Mouse (Mus musculus): Measurements from ENCODE around the gene Tbrg4. TPM values are rescaled to one million over a fixed set of nuclear protein-coding genes. Genes with fewer than 3 reads are reported as not detected.
A peak's percentile ranks its signal among the peaks of the same experiment; 100 is the strongest.

Tbrg4 gene
- polyA plus RNA-seq, 1 experiment = 86.0 TPM

DNA sequence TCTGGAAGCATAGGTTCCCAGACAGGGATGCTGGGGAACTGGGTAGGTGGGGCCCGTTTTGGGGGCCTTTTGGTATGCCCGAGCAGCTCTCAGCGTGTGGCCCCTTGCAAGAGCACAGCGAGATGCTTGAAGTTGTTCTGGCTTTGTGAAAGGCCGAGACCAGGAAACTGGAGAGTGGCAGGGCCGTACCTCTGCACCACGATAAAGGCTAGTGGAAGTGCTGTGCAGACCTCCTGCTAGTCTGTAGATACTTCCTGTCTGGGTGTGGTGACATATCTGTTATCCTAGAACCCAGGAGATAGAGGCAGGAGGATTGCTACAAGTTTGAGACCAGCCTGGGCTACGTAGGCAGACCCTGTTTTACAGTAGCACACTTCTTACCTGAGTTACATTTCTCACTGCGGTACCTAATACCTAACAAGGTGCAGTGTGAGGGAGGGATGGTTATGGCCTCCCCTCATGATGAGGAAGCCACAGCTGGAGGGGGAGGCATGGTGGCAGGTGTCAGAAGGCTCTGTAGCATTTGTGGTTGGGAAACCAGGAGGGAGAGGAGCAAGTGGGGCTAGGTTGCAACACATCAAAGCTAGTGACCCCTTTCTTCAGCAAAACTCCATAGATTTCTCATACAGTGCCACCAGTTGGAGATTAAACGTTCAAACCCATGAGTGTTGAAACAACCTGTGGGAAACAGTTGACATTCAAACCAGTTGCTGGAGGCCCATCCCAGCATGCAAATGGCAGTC lies 34.8 kb downstream of the Tbrg4 start:
- DNase-seq (ENCODE audit: low read depth) = no peak
- no peak for TF ChIP-seq CTCF (IDR thresholded peaks at IDR 0.05; ENCODE audit: borderline replicate concordance, extremely low read depth, insufficient read depth, insufficient read length)
- no peak for TF ChIP-seq POLR2A (IDR thresholded peaks at IDR 0.05; ENCODE audit: borderline replicate concordance, extremely low read depth, insufficient read depth, insufficient read length, poor library complexity, severe bottlenecking)

DNA sequence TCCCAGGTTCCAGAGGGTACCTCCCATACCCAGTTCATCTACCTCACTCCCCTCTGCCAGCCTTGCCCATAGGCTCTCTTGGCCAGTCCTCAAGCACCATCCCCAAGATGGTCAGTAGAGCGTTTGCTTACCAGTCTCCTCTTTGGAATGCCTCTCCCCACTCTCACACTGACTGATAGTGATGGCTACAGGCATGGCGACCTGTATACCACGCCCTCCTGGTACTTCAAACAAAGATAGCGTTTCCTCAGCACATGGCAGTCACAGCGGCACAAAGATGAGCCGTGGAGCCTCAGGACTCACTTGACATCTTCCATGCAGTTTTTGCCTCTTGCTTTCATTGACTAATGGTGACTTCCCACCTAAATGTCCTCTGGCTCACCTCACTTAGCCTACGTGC lies 36.0 kb downstream of the Tbrg4 start:
- DNase-seq (ENCODE audit: low read depth) = no peak
- TF ChIP-seq CTCF (IDR thresholded peaks at IDR 0.05; ENCODE audit: borderline replicate concordance, extremely low read depth, insufficient read depth, insufficient read length) (no peak), POLR2A (IDR thresholded peaks at IDR 0.05; ENCODE audit: borderline replicate concordance, extremely low read depth, insufficient read depth, insufficient read length, poor library complexity, severe bottlenecking) (no peak)

DNA sequence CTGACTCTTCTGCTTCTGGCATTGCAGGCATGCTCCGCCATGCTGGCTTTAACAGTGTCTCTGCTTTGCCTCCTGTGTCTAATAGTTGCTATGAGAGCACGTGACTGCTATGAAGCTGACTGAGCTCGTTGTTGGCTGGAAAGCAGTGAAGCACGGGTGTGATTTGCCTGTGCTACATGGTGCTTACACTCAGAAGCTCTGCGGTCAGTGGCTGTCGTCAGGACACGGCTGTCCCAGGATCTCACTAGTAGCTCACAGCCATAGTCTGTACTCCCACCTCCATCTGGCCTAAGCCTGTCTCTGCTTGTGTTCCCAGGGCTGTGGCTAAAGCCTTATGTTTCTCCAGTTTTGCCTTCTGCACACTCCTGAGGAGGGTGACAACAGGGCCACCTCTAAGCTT lies 37.6 kb downstream of the Tbrg4 start:
- DNase-seq (ENCODE audit: low read depth) = no peak
- no peak for TF ChIP-seq POLR2A (IDR thresholded peaks at IDR 0.05; ENCODE audit: borderline replicate concordance, extremely low read depth, insufficient read depth, insufficient read length, poor library complexity, severe bottlenecking)
- no peak for TF ChIP-seq CTCF (IDR thresholded peaks at IDR 0.05; ENCODE audit: borderline replicate concordance, extremely low read depth, insufficient read depth, insufficient read length)

DNA sequence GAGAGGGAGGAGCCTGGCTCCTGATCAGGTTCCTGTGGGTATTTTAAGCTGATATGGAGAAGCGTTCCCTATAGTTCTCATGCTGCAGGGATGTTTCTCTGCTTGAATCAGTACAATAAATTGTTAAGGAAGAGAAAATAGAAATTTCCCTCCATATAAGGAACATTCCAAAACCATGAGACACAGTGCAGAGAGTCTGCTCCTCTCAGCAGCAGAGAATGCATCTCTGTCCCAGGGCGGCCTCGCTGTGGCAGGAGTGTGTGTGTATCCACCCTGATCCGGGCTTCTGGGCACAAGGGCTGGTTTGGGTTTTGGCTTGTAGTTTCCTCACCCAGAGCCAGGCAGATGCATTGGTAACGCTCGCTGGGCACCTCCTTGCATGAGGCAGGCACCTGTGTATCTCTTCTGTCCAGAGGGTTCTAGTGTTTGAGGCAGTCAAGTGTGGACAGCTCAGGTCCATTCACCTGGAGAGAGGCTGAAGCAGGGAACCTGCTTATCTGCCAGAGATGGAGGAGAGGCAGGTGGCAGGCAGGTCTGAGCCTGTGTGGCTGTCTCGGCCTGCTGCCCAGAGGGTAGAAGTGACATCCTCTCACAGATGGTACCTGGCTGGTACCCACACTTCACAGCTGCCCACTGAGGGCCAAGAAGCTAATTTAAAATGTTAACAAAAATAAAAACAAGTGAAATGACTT lies 38.5 kb downstream of the Tbrg4 start:
- TF ChIP-seq CTCF (IDR thresholded peaks at IDR 0.05; ENCODE audit: borderline replicate concordance, extremely low read depth, insufficient read depth, insufficient read length) (no peak), POLR2A (IDR thresholded peaks at IDR 0.05; ENCODE audit: borderline replicate concordance, extremely low read depth, insufficient read depth, insufficient read length, poor library complexity, severe bottlenecking) (no peak)
- no peak for DNase-seq (ENCODE audit: low read depth)

DNA sequence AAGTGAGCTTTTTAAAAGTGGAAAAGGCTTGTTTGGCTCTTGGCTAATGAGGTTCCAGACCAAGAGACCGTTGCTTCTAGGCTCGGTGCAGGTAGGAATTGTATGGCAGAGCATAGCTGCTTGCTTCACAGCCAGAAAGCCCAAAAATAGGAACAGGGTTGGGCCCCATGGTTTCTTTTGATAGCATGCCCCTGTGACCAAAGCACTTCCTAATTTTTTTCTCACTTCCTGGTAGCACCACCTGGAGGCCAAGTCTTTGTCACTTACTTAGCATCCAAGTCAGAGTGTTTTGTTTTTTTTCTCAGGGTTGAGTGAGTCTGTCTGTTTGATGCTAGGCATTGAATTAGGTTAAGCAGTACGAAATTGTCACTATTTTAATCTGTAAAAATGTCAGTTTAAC lies 39.2 kb downstream of the Tbrg4 start:
- DNase-seq (ENCODE audit: low read depth) = no peak
- TF ChIP-seq CTCF (IDR thresholded peaks at IDR 0.05; ENCODE audit: borderline replicate concordance, extremely low read depth, insufficient read depth, insufficient read length) = no peak
- no peak for TF ChIP-seq POLR2A (IDR thresholded peaks at IDR 0.05; ENCODE audit: borderline replicate concordance, extremely low read depth, insufficient read depth, insufficient read length, poor library complexity, severe bottlenecking)

DNA sequence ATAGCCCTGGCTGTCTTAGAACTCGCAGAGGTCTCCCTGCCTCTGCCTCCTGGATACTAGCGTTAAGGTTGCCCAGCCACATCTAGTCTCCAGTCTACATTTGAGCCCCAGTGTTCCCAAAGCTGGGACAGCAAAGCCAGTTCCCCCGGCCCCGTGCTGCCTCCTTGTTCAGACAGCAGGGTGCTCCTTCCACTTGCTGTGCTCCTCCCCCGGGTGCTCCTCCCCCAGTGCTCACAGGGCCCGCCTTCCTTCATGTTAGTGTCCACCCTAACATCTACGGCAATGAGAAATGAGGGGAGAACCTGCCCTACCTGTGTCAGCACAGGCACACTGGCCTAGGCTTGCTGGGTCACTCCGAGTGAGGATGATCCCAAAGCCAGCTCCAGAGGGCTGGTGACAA lies 40.1 kb downstream of the Tbrg4 start:
- TF ChIP-seq CTCF (IDR thresholded peaks at IDR 0.05; ENCODE audit: borderline replicate concordance, extremely low read depth, insufficient read depth, insufficient read length) (no peak), POLR2A (IDR thresholded peaks at IDR 0.05; ENCODE audit: borderline replicate concordance, extremely low read depth, insufficient read depth, insufficient read length, poor library complexity, severe bottlenecking) (no peak)
- no peak for DNase-seq (ENCODE audit: low read depth)

DNA sequence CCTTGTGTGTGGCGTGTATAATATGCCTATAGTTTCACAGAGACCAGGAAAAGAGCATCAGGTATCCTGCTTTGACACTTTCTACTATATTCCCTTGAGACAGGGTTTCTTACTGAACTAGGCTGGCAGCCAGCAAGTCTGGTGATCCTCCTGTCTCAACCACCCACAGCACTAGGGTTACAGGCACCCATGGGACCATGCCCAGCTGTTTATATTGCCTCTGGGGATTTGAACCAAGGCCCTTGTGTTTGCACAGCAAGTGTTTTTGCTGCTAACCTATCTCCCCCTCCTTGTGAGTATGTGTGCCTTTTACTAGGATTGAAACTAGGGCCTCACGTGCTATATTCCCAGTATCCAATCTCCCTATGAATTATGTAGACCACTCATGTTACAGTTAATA lies 44.3 kb downstream of the Tbrg4 start:
- no peak for DNase-seq (ENCODE audit: low read depth)
- TF ChIP-seq CTCF (IDR thresholded peaks at IDR 0.05; ENCODE audit: borderline replicate concordance, extremely low read depth, insufficient read depth, insufficient read length) = no peak
- TF ChIP-seq POLR2A (IDR thresholded peaks at IDR 0.05; ENCODE audit: borderline replicate concordance, extremely low read depth, insufficient read depth, insufficient read length, poor library complexity, severe bottlenecking) = no peak

DNA sequence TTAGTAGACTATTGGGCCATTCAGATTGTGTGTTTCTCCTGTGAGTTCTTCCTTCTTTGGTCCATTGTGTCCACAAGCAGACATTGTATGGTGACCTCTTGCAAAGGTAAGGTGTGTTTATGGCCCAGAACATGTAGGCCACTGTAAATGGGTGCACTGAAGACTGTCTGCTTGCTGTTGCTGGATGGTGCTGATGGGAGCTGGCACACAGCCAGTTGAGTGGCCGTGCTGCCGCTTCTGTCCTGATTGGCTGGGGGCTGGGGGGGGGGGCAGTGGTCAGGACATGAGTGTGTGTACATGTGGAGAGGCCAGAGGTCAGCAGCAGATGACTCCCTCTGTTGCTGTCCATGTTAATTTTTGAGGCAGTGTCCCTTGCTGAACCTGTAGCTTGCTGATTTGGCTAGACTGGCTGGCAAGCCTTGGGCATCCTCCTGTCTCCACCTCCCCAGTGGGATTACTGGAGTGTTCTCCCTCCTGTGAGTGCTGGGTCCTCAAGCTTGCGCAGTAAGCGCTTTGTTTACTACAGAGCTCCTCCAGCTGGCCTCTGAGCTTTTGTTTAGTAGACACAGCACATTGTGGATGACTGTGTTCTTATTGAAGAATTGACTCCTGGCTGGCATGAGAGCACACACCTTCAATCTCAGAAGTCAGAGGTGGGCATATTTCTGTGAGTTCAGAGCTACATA lies 45.7 kb downstream of the Tbrg4 start:
- TF ChIP-seq POLR2A (IDR thresholded peaks at IDR 0.05; ENCODE audit: borderline replicate concordance, extremely low read depth, insufficient read depth, insufficient read length, poor library complexity, severe bottlenecking) = no peak
- TF ChIP-seq CTCF (IDR thresholded peaks at IDR 0.05; ENCODE audit: borderline replicate concordance, extremely low read depth, insufficient read depth, insufficient read length) = no peak
- peak; percentile 51 for DNase-seq (ENCODE audit: low read depth)

DNA sequence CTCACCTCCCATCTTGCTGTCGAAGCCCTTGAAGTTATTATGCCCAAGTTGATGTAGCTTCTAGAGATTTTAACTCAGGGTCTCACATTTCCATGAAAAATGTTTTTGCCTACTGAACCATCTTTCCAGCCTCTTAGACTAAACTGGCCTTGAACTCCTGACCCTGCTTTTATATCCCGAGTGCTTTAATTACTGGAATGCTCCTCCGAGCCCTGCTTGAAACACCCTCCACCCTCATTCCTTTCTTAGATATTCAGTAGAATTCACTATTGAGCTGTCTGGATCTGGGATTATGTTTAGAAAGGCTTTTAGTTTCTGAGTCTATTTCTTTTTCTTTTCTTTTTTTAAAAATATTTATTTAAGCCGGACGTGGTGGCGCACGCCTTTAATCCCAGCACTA lies 46.5 kb downstream of the Tbrg4 start:
- DNase-seq (ENCODE audit: low read depth) = no peak
- TF ChIP-seq CTCF (IDR thresholded peaks at IDR 0.05; ENCODE audit: borderline replicate concordance, extremely low read depth, insufficient read depth, insufficient read length) (no peak), POLR2A (IDR thresholded peaks at IDR 0.05; ENCODE audit: borderline replicate concordance, extremely low read depth, insufficient read depth, insufficient read length, poor library complexity, severe bottlenecking) (no peak)

DNA sequence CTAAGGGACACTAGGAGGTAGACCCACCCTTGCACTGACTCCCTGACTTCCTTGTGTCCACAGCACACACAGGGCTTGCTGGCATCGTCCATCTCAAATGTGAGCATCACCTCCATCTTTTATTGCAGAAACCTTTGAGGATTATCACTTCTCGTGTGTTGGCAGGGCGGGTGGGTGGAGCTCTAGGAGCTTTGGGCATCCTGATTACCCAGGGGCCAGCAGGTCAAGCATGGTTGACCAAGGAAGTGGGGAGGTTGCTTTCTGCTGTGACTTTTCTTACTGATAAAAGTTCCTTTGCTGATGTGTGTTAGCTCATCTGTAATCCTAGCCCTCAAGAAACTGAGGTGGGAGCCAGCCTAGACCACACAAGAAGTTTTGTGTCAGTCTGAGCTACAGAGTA lies 49.7 kb downstream of the Tbrg4 start:
- DNase-seq (ENCODE audit: low read depth) = no peak
- no peak for TF ChIP-seq POLR2A (IDR thresholded peaks at IDR 0.05; ENCODE audit: borderline replicate concordance, extremely low read depth, insufficient read depth, insufficient read length, poor library complexity, severe bottlenecking)
- TF ChIP-seq CTCF (IDR thresholded peaks at IDR 0.05; ENCODE audit: borderline replicate concordance, extremely low read depth, insufficient read depth, insufficient read length) = no peak

DNA sequence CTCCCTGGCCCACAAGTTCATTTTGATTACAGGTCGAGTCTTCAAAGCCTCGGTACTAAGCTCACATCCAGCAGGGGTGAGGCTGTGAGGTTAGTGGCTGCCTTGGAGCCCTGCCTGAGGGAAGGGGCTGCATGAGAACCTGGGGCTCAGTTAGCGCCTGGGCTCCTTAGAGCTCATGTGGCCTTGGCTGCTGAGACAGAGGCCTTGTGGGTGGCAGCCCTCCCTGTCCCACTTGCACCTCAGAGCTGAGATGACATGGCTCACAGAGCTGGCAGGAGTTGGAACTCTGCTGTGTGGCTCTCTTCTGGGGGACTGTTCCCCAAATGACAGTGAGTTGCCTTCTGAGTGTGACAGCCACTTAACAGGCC lies 56.5 kb downstream of the Tbrg4 start:
- no peak for TF ChIP-seq POLR2A (IDR thresholded peaks at IDR 0.05; ENCODE audit: borderline replicate concordance, extremely low read depth, insufficient read depth, insufficient read length, poor library complexity, severe bottlenecking)
- TF ChIP-seq CTCF (IDR thresholded peaks at IDR 0.05; ENCODE audit: borderline replicate concordance, extremely low read depth, insufficient read depth, insufficient read length) = no peak
- DNase-seq (ENCODE audit: low read depth) = no peak

Measured in brain, embryonic 14.5 days (tissue).